Mouse (Mus musculus): ENCODE measurements around the gene Gm28553. TPM values are rescaled to one million over a fixed set of nuclear protein-coding genes. Genes with fewer than 3 reads are reported as not detected.
"Not testable (repeated sequence)": the region's sequence is repeated elsewhere in the genome, so short reads cannot be mapped to it uniquely, and the experiment has no call there.

Gene Gm28553
- total RNA-seq (2021) = not detected

DNA sequence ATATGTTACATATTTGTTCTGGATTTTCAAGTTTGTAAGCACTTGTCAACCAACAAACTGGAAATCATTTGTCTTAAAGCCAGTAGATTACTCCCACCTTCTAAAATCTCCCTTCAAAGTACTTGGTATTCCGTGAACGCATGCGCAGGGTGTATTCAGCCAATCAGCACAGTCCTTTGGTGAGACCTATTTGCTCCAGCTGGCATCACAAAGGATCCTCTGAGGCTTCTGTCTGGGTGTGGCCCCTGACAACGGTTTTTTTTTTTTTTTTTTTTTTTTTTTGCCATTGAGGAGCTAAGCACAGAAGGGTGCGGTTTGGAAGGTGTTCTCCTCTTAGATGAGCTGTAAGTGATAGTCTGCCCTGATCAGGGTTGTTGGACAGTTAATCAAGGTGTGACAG, at the start of gene Gm28553:
TSS of gene Gm28553 (plus strand) at position 301 of the 400 bp plus-strand sequence.
- intact Hi-C loops (cut with DNase I); DNase-seq (ENCODE audit: low spot score): not testable (repeated sequence)
